Mouse (Mus musculus) monocyte, adult 2 months (primary cell): ENCODE data around the gene Pde6c.

Experiments used
- DNase-seq, 2 experiments: peaks; one replicate each; pipeline ENCODE4 v3.0.0; 2022; ENCODE audit warnings: low spot score in 2 of 2, low read depth in 1 of 2

Gene Pde6c

DNA sequence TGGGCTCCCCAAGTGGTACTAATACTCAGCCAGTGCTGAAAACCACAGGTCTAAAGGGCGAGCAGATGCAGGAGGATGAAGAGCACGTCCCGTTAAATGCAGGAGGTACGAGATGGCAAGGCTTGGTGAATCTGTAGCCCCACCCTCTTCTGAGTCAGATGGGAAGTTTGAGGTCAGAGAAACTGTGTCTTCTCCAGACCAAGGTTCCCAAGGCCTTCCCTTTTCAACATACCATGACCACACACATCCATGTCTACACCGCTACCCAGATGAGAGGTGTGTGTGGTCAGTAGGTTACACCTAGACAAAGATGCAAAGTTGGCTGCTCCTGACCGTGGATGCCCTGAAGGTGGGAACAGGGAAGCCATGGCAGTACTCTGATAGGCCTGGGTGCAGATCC, 2.2 kb downstream of the Pde6c start:
- DNase-seq = no peak

- no peak for DNase-seq
Measured at GRCm38 (mm10) chr19:38143540-38144271, 11.1 kb downstream of the Pde6c start.

GRCm38 (mm10) chr19:38156243-38156642, 23.7 kb downstream of the Pde6c start:
- DNase-seq = no peak

GRCm38 (mm10) chr19:38161648-38162354, 29.2 kb downstream of the Pde6c start:
- no peak for DNase-seq

DNA sequence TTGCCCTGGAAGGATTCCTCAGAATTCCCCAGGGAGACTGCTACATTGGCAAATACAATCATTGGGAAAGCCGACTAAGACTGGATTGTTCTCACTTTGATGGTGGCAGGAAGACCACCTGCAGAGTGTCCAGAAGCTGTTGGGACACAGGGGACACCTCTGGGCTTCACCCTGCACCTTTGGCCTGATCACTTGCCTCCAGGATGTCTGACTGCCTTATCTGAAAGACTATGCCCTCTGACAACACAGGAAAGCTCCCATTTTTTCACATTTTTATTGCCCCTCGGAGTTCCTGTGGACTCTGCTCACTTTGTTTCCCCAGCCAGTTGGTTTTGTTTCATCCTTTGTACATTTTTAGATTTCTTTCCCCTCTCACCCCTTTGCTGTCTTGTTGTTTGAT, 32.1 kb downstream of the Pde6c start:
- DNase-seq = no peak

DNA sequence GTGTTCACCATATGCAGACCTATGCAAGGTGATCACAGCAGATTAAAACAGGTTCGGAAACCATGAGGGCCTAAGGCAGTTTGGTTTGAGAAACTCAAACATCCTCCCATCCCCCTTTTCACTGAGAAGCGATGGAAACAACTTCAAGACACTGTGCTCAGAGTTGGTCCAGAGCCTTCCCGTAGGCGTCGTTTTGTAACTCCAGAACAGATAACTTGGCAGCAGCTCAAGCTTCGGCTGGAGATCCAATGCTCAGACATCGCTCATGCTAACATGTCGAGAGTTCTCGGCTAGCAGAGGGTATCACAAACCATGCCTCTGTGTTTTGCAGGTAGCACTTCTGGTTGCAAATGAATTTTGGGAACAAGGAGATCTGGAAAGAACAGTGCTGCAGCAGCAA, 47.1 kb downstream of the Pde6c start:
- DNase-seq = no peak

DNA sequence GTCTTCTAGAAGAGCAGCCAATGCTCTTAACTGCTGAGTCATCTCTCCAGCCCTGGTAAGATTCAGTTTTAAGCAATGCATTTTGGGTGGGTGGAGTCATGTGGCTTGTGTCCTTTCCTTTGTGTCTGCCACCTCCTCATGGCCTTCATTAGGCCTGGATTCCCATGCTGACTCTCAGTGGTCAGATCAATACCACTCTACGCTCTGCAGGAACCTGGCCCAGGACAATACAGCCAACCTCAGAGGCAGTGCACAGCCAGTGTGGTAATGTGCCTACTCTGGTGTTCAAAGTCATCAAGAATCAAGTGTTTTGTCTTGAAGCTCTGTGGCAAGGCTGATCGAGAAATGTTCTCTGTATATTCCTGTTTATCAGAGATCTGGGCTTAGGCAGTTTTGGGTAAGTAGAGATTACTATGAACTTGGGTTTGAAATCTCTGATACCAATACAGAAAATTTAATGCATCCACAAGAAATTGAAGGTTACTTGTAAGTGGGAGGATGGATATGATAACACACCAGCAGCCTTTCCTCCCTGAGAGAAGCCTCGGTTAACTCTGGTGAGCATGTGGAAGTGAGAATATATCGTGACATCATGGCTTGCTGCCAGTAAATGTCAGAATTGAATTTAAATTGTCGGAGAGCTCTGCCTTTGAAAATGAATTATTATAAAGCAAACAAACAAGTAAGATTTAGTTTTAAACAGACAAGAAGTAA, 54.2 kb downstream of the Pde6c start:
- no peak for DNase-seq

DNA sequence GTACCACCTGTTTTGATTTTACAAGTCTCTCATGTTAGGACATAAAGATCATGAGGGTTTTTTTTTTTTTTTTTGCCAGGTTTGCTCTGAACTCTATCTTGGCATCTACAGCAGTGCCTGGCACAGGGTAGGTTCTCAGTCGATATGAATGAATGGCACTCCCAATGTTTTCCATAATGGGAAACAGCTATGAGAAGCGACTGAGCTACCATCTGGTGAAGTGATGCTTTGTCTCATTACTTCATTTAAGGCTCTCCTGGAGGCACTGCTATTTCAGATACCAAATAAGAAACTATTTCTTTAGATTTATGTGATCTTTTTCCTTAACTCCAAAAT, 54.7 kb downstream of the Pde6c start:
- DNase-seq = no peak

DNA sequence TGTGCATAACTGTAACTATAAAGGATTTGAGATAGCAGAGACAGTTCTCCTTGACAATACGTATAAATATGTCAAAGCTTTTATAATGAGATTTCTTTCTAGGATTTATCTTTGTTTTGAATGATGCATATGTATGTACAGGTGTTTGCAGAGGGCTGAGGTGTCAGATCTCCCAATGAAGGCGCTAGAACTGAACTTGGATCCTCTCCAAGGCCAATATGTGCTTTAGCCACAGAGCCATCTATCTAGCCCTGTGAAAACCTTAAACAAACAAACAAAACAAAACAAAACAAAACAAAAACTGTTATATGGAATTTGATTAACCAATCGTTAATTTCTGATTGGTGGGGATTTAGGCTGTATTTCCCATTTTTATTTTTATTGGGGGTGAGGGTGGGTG, 58.0 kb downstream of the Pde6c start:
- no peak for DNase-seq

- no peak for DNase-seq
Measured at GRCm38 (mm10) chr19:38191446-38191845, 58.9 kb downstream of the Pde6c start.

DNA sequence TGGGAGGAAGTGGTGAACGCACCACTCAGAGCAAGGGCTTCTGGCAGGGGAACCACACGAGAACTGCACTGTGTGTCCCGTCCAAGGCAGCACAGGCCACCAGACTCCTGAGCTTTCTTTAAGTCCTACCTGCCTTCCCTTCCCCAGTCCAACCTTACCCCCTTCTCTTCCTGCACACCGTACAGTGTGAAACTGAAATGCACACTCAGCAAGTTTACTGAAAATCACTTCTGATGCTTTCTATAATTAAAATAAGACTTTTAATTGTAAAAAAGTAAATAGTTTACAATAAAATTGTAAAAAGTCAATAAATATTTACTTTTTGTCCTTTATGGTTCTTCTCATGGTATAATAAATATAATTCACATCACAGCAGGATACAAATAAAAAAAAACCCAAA, 62.7 kb downstream of the Pde6c start:
- DNase-seq = no peak

DNA sequence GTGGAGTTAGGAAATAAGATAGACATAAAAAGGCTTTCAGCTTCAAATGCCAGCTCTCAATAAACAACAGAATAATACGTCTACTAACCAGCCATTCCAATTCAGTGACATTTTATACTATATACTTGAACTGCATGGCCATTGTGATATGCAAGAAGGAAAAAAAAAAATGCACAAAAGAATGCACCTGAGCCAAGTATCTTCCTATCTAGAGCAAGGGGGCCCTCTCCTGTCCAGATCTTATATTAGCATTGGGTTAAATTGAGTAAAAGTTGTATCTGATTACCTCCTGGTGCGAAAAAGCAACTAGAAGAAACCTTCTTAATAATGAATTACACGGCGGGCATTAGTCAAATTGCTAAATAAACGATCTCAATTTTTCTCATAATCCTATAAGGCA, 66.2 kb downstream of the Pde6c start:
- no peak for DNase-seq

- DNase-seq = no peak
Measured at GRCm38 (mm10) chr19:38206669-38207068, 74.1 kb downstream of the Pde6c start.

DNA sequence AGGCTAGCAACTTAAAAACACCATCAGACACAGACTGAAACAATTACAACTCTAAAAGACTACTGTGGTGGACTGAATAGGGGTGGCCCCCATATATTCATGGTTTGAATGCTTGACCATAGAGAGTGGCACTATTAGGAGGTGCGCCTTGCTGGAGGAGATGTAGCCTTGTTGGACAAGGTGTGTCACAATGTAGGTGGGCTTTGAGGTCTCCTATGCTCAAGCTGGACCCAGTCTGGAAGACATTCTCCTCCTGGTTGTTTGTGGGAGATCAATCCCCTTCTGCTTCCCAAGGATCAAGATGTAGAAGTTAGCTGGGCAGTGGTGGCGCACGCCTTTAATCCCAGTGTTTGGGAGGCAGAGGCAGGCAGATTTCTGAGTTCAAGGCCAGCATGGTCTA, 85.1 kb downstream of the Pde6c start:
- no peak for DNase-seq

DNA sequence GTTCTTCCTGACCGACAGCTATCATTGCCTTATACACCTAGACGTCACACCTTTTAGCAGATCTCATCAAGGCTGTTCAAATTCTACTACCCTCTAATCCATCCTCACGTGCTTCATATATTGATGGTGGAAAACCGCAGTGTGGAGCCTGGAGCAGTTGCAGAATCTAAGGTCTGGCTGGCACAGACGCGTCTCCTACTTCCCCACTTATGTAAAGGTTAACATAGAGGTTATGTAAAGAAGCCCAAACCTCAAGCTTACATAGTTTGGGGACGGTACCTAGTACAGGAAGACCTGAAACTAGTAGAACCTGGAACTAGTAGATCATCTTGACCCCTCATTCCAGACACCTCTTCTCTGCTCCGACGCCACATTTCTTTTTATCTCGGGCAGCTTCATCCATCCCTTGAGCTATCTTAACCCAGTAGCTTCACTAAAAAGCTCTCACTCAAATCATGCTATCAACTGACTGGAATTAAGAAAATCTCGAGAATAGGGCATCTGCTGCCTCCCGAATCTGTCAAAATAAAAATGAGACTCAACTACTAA, 90.8 kb downstream of the Pde6c start:
- DNase-seq = no peak

GRCm38 (mm10) chr19:38223905-38224684, 91.5 kb downstream of the Pde6c start, which contains the start of gene Fra10ac1:
Gene Fra10ac1, minus strand, starts transcription at chr19:38224156.
- peak; percentile 23 to 78 for DNase-seq

GRCm38 (mm10) chr19:38224685-38225060, 92.1 kb downstream of the Pde6c start:
- DNase-seq = no peak

GRCm38 (mm10) chr19:38228699-38229098, 96.1 kb downstream of the Pde6c start:
- DNase-seq = no peak

DNA sequence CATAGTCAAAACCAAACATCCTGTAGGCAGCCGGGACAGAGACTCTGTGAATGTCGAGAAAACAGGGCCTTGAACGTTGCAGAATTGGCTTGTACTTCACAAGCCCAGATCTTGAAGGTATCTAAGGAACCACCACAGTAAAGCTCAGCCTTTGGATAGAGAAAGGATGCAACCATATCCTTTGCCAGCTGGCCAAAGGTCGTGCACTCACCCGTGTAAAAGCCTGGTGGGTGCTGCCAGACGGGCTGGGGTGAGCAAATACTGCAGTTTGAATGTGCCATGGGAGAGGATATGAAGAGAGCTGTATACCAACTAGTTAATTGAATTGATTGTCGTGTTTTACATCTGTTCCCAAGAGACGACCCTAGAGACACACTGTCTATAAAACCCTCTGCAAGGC, 99.5 kb downstream of the Pde6c start:
- no peak for DNase-seq

DNA sequence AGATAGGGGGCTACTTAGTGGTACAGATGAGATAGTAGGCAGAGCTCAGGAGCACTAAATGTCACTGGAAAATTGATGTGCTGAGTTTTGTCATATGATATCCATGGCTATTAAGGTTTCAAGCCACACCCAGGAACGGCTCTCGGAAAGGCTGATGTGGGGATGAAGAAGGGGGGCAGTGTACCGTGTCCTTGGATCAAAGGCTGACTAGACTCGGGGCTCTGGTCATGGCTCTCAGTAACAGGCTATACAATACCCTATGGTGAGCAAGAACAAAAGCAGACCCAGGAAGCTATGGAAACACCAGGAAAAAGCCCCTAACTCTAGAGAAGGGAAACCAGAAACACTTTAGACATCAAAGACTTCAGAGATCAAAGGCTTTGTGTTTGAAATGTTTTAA, 99.9 kb downstream of the Pde6c start:
- no peak for DNase-seq
